Comparison of ENCODE assay signal across 8 mouse cellular contexts in genomic region chr8:125054436-125054810, GRCm38 (mm10). TPM values are rescaled to one million over a fixed set of nuclear protein-coding genes. Genes with fewer than 3 reads are reported as not detected.
DNase-seq lines count a peak whose midpoint lies in the region; ATAC-seq and TF ChIP-seq lines count a peak whose summit lies in the region.

No protein-coding gene starts in this region.

- DNase-seq in left cerebral cortex, adult 2 months (ENCODE audit: extremely low spot score in 1 of 2, low spot score in 2 of 2) = peak; percentile 33 to 44
- no peak for DNase-seq in left cerebral cortex, adult 8-10 months (ENCODE audit: low spot score in 2 of 2)
- peak; percentile 64 for DNase-seq in gastrocnemius, adult 2 months
- DNase-seq in hindbrain, embryonic 14.5 days (ENCODE audit: low spot score) = peak; percentile 52
- DNase-seq in left cerebral cortex, postnatal 36 days (ENCODE audit: low spot score in 2 of 2) = peak; percentile 38 to 40
- no peak for DNase-seq in midbrain, embryonic 10.5 days (ENCODE audit: low spot score)

- 0 out of 2 replicates have a peak, but pooled peaks cover 3% of the 10 kb centered on the region for H3K4me1 ChIP-seq in bone marrow macrophage, adult 2 months (ENCODE audit: control insufficient read depth, insufficient read depth, low read length)
- no peaks in the 10 kb centered on the region; the same call in 1 of the 2 replicates for H3K4me1 ChIP-seq in hindbrain, embryonic 14.5 days (replicated peaks; ENCODE audit: control insufficient read depth, insufficient read depth, low read length)
- H3K4me1 ChIP-seq in midbrain, embryonic 10.5 days = peaks cover 13% of the 10 kb centered on the region
- 0 out of 2 replicates have a peak, but pooled peaks cover 3% of the 10 kb centered on the region for H3K4me1 ChIP-seq in stomach, embryonic 14.5 days (ENCODE audit: control insufficient read depth, insufficient read depth, low read length)

- intact Hi-C loops in left cerebral cortex, adult 2 months (cut with DNase I) = loop anchor here (5.0 kb wide), 1 partner anchor 818 kb away; no protein-coding TSS in a partner anchor
- intact Hi-C loops in gastrocnemius, adult 2 months (cut with DNase I) = no loop called here
- intact Hi-C loops in left cerebral cortex, postnatal 36 days (cut with DNase I) = loop anchor here (10.0 kb wide), 1 partner anchor 810 kb away; no protein-coding TSS in a partner anchor

- TF ChIP-seq CTCF in left cerebral cortex, adult 2 months (IDR thresholded peaks at IDR 0.05) = no peak; the same call in 1 of the 2 replicates
- TF ChIP-seq CTCF in bone marrow macrophage, adult 2 months (IDR thresholded peaks at IDR 0.05; ENCODE audit: low read depth, low read length) = no peak
- TF ChIP-seq CTCF in gastrocnemius, adult 2 months (IDR thresholded peaks at IDR 0.05) = no peak

- H3K27ac ChIP-seq in left cerebral cortex, adult 2 months = peak overlapping the region; percentile 78
- no peak overlapping the region; the same call in 1 of the 2 replicates for H3K27ac ChIP-seq in bone marrow macrophage, adult 2 months (ENCODE audit: insufficient read depth, low read depth, low read length)
- H3K27ac ChIP-seq in gastrocnemius, adult 2 months = peak overlapping the region; percentile 79
- peak overlapping the region; percentile 64 for H3K27ac ChIP-seq in hindbrain, embryonic 14.5 days
- peak overlapping the region; percentile 69; the same call in 1 of the 2 replicates for H3K27ac ChIP-seq in midbrain, embryonic 10.5 days (replicated peaks)
- H3K27ac ChIP-seq in stomach, embryonic 14.5 days (ENCODE audit: low read length) = peak overlapping the region; percentile 67

- peaks cover 34% of the 10 kb centered on the region for H3K27me3 ChIP-seq in hindbrain, embryonic 14.5 days (ENCODE audit: control insufficient read depth, insufficient read depth, low read length)
- H3K27me3 ChIP-seq in midbrain, embryonic 10.5 days (ENCODE audit: low read depth, poor library complexity, severe bottlenecking) = peaks cover 44% of the 10 kb centered on the region
- H3K27me3 ChIP-seq in stomach, embryonic 14.5 days (ENCODE audit: control insufficient read depth, insufficient read depth, low read length) = 0 out of 2 replicates have a peak, but pooled peaks cover 6% of the 10 kb centered on the region

- 0 out of 2 replicates have a peak, but pooled peaks cover 3% of the 10 kb centered on the region for H3K9me3 ChIP-seq in hindbrain, embryonic 14.5 days (ENCODE audit: control insufficient read depth, low read length)
- peaks cover 5% of the 10 kb centered on the region; the same call in 1 of the 2 replicates for H3K9me3 ChIP-seq in midbrain, embryonic 10.5 days (replicated peaks)
- no peaks in the 10 kb centered on the region for H3K9me3 ChIP-seq in stomach, embryonic 14.5 days (ENCODE audit: control insufficient read depth, low read depth, low read length)

- peak; percentile 59; the same call in 1 of the 2 replicates for ATAC-seq in hindbrain, embryonic 14.5 days (ENCODE audit: low FRiP score)
- ATAC-seq in stomach, embryonic 14.5 days (ENCODE audit: insufficient number of reproducible peaks, insufficient read depth, low FRiP score, low read depth) = no peak

- peak overlapping the region; percentile 73 for H3K9ac ChIP-seq in hindbrain, embryonic 14.5 days
- peak overlapping the region; percentile 63 for H3K9ac ChIP-seq in stomach, embryonic 14.5 days (replicated peaks; ENCODE audit: low read depth, low read length)

- H3K4me3 ChIP-seq in left cerebral cortex, adult 2 months = peak overlapping the region; percentile 63
- H3K4me3 ChIP-seq in bone marrow macrophage, adult 2 months (ENCODE audit: insufficient read depth, low read length) = peak overlapping the region; percentile 76
- peak overlapping the region; percentile 81 for H3K4me3 ChIP-seq in gastrocnemius, adult 2 months
- peak overlapping the region; percentile 70 for H3K4me3 ChIP-seq in hindbrain, embryonic 14.5 days (replicated peaks; ENCODE audit: low read length)
- H3K4me3 ChIP-seq in midbrain, embryonic 10.5 days = peak overlapping the region; percentile 65
- peak overlapping the region; percentile 73 for H3K4me3 ChIP-seq in stomach, embryonic 14.5 days (ENCODE audit: low read depth, low read length)

- under 1% methylated on average over 37 of the region's 38 CpGs for WGBS in hindbrain, embryonic 14.5 days
- under 1% methylated on average over 38 of the region's 38 CpGs for WGBS in midbrain, embryonic 10.5 days
- WGBS in stomach, embryonic 14.5 days = under 1% methylated on average over 37 of the region's 38 CpGs

- peak overlapping the region; percentile 98 for H3K4me2 ChIP-seq in hindbrain, embryonic 14.5 days (replicated peaks)
- H3K4me2 ChIP-seq in stomach, embryonic 14.5 days (replicated peaks; ENCODE audit: low read depth, low read length) = peak overlapping the region; percentile 87

- H3K36me3 ChIP-seq in hindbrain, embryonic 14.5 days (replicated peaks; ENCODE audit: control insufficient read depth, insufficient read depth) = no peaks in the 10 kb centered on the region
- H3K36me3 ChIP-seq in midbrain, embryonic 10.5 days = no peaks in the 10 kb centered on the region
- no peaks in the 10 kb centered on the region for H3K36me3 ChIP-seq in stomach, embryonic 14.5 days (ENCODE audit: control insufficient read depth, insufficient read depth, low read length)

- TF ChIP-seq POLR2A in bone marrow macrophage, adult 2 months (IDR thresholded peaks at IDR 0.05; ENCODE audit: borderline replicate concordance, low read depth, low read length) = no peak

RNA-seq across cellular contexts. Expression of gene Disc1, which starts 0.4 kb away (rescaled TPM):
- 1 to 10 TPM; 2.5 to 2.7 TPM for total RNA-seq in left cerebral cortex, adult 2 months (2021)
- total RNA-seq in left cerebral cortex, adult 8-10 months (2022) = 1 to 10 TPM; 1.1 to 2.5 (median 1.9) TPM
- polyA plus RNA-seq in bone marrow macrophage, adult 2 months (2012; ENCODE audit: insufficient read depth, insufficient read length, missing spikeins) = 2.8 and 4.1 TPM in 2 replicates
- total RNA-seq in gastrocnemius, adult 2 months (2021) = 1 to 10 TPM in 1 of 2 experiments, under 1 TPM in 1; 0.84 to 1.3 TPM
- polyA plus RNA-seq in hindbrain, embryonic 14.5 days (2014; fragmentation: Nextera tagmentation; extraction: Ambion mirVana) = 1.1 and 1.8 TPM in 2 replicates
- total RNA-seq in left cerebral cortex, postnatal 36 days (2021) = 1 to 10 TPM; 1.4 to 2.5 TPM
- 1.4 and 2.0 TPM in 2 replicates for polyA plus RNA-seq in midbrain, embryonic 10.5 days (2016; fragmentation: Nextera tagmentation; extraction: Ambion mirVana)
- 1.9 and 3.0 TPM in 2 replicates for polyA plus RNA-seq in stomach, embryonic 14.5 days (2014; fragmentation: Nextera tagmentation; extraction: Ambion mirVana)

RNA-seq across cellular contexts. Expression of gene Tsnax, which starts 41.6 kb away (rescaled TPM):
- total RNA-seq in left cerebral cortex, adult 2 months (2021) = 100 to 1,000 TPM; 187 to 200 TPM
- 100 to 1,000 TPM; 160 to 172 (median 167) TPM for total RNA-seq in left cerebral cortex, adult 8-10 months (2022)
- polyA plus RNA-seq in bone marrow macrophage, adult 2 months (2012; ENCODE audit: insufficient read depth, insufficient read length, missing spikeins) = 32.7 and 36.9 TPM in 2 replicates
- 10 to 100 TPM; 74.2 to 82.9 TPM for total RNA-seq in gastrocnemius, adult 2 months (2021)
- 218 and 247 TPM in 2 replicates for polyA plus RNA-seq in hindbrain, embryonic 14.5 days (2014; fragmentation: Nextera tagmentation; extraction: Ambion mirVana)
- 100 to 1,000 TPM; 169 to 171 TPM for total RNA-seq in left cerebral cortex, postnatal 36 days (2021)
- 138 and 149 TPM in 2 replicates for polyA plus RNA-seq in midbrain, embryonic 10.5 days (2016; fragmentation: Nextera tagmentation; extraction: Ambion mirVana)
- polyA plus RNA-seq in stomach, embryonic 14.5 days (2014; fragmentation: Nextera tagmentation; extraction: Ambion mirVana) = 128 and 132 TPM in 2 replicates

Comparison
In these comparisons a context has a peak if more than half of its experiments do, and no peak if none do; other contexts are left out.
1. DNase-seq: peak in left cerebral cortex, adult 2 months (2 of 2), gastrocnemius, adult 2 months (single experiment), hindbrain, embryonic 14.5 days (single experiment) and left cerebral cortex, postnatal 36 days (2 of 2); none in left cerebral cortex, adult 8-10 months (0 of 2) and midbrain, embryonic 10.5 days (single experiment).
2. Peak in every context shown above with its lines, with median percentiles within 50 percentile points of each other: H3K4me3 ChIP-seq.